Comparison of ENCODE assay signal across 18 mouse cellular contexts in genomic region chr3:122106920-122107319, GRCm38 (mm10).
DNase-seq lines count a peak whose midpoint lies in the region; ATAC-seq and TF ChIP-seq lines count a peak whose summit lies in the region.
"Had no signal": no experiment of that assay in that cellular context is flagged by ENCODE, and none has a peak within 500 bp of the region (broad histone marks: within the 10 kb centered on the region; RNA-seq: fewer than 3 reads in every experiment).

No protein-coding gene starts in this region.

- no peaks in the 10 kb centered on the region for H3K36me3 ChIP-seq in heart, embryonic 10.5 days
- no peaks in the 10 kb centered on the region for H3K36me3 ChIP-seq in lung, embryonic 14.5 days (ENCODE audit: insufficient read depth)
- no peaks in the 10 kb centered on the region for H3K36me3 ChIP-seq in liver, embryonic 14.5 days (replicated peaks; ENCODE audit: control insufficient read depth, insufficient read depth, low read depth)
- H3K36me3 ChIP-seq: hindbrain, embryonic 12.5 days had no signal

- no peaks in the 10 kb centered on the region for H3K9me3 ChIP-seq in heart, embryonic 10.5 days
- no peaks in the 10 kb centered on the region for H3K9me3 ChIP-seq in lung, embryonic 14.5 days (ENCODE audit: low read depth, low read length)
- H3K9me3 ChIP-seq in liver, embryonic 14.5 days (ENCODE audit: control insufficient read depth, low read length), result no peaks in the 10 kb centered on the region
- H3K9me3 ChIP-seq: hindbrain, embryonic 12.5 days; megakaryocyte, embryonic 14.5 days had no signal

- H3K4me2 ChIP-seq in lung, embryonic 14.5 days, result no peak overlapping the region
- H3K4me2 ChIP-seq in liver, embryonic 14.5 days (ENCODE audit: low read depth), result peak overlapping the region; percentile 59
- H3K4me2 ChIP-seq: hindbrain, embryonic 12.5 days had no signal

- ATAC-seq in lung, embryonic 14.5 days (ENCODE audit: insufficient read depth), result no peak
- ATAC-seq in liver, embryonic 14.5 days (ENCODE audit: insufficient read depth), result peak; percentile 40
- no peak for ATAC-seq in granulocyte monocyte progenitor cell, adult 5-6 weeks (replicated peaks; ENCODE audit: poor library complexity, severe bottlenecking)

- no peaks in the 10 kb centered on the region for H3K27me3 ChIP-seq in heart, embryonic 10.5 days (ENCODE audit: insufficient read depth, poor library complexity, severe bottlenecking)
- no peaks in the 10 kb centered on the region for H3K27me3 ChIP-seq in lung, embryonic 14.5 days (ENCODE audit: insufficient read depth, low read length)
- H3K27me3 ChIP-seq in liver, embryonic 14.5 days (ENCODE audit: control insufficient read depth, insufficient read depth, low read length), result no peaks in the 10 kb centered on the region
- H3K27me3 ChIP-seq: hindbrain, embryonic 12.5 days; megakaryocyte, embryonic 14.5 days had no signal

- no peak overlapping the region for H3K4me3 ChIP-seq in heart, embryonic 10.5 days
- H3K4me3 ChIP-seq in lung, embryonic 14.5 days (ENCODE audit: low read depth, low read length), result no peak overlapping the region
- no peak overlapping the region for H3K4me3 ChIP-seq in liver, embryonic 14.5 days (ENCODE audit: insufficient read depth in 1 of 2, low read depth in 2 of 2, low read length in 2 of 2)
- H3K4me3 ChIP-seq: hindbrain, embryonic 12.5 days; layer of hippocampus, adult 2 months; megakaryocyte, embryonic 14.5 days had no signal

- no peak overlapping the region for H3K9ac ChIP-seq in lung, embryonic 14.5 days
- no peak overlapping the region; the same call in 1 of the 2 replicates for H3K9ac ChIP-seq in liver, embryonic 14.5 days (replicated peaks)
- H3K9ac ChIP-seq: hindbrain, embryonic 12.5 days had no signal

- peak; percentile 46 for TF ChIP-seq EP300 in liver, embryonic 14.5 days (IDR thresholded peaks at IDR 0.05; ENCODE audit: low read depth)

- intact Hi-C loops in heart, postnatal 25 days (cut with DNase I), result loop anchor here (1.0 kb wide), 1 partner anchor 13 kb away; no protein-coding TSS in a partner anchor
- intact Hi-C loops in left cerebral cortex, postnatal 25 days (cut with DNase I), result no loop called here

- TF ChIP-seq CTCF in lung, embryonic 14.5 days (IDR thresholded peaks at IDR 0.05; ENCODE audit: low read depth), result no peak
- no peak for TF ChIP-seq CTCF in liver, embryonic 14.5 days (IDR thresholded peaks at IDR 0.05; ENCODE audit: low read depth)

- DNase-seq in heart, embryonic 10.5 days (ENCODE audit: low spot score), result no peak
- no peak for DNase-seq in heart, postnatal 25 days (ENCODE audit: low spot score)
- DNase-seq in lung, embryonic 14.5 days, result peak; percentile 29
- no peak for DNase-seq in lung, adult 18-20 months
- peak; percentile 41 to 56 (median 54) for DNase-seq in liver, embryonic 14.5 days (ENCODE audit: low read depth in 3 of 3, low spot score in 3 of 3)
- no peak for DNase-seq in left cerebral cortex, adult 18-20 months (ENCODE audit: low spot score in 2 of 2)
- DNase-seq in left cerebral cortex, postnatal 25 days (ENCODE audit: low spot score in 2 of 2), result no peak
- DNase-seq: adrenal gland, postnatal 36 days; B cell, adult 2 months; cerebellum, adult 11 months; gastrocnemius, postnatal 14 days; kidney, adult 8-10 months; retina, postnatal 1 day; spleen, adult 18-20 months had no signal

- WGBS in heart, embryonic 10.5 days, result 61% methylated on average over 8 of the region's 8 CpGs
- WGBS in lung, embryonic 14.5 days, result 50% methylated on average over 8 of the region's 8 CpGs
- 10% methylated on average over 8 of the region's 8 CpGs for WGBS in liver, embryonic 14.5 days (ENCODE audit: insufficient replicate concordance)

- peaks cover 66% of the 10 kb centered on the region for H3K4me1 ChIP-seq in heart, embryonic 10.5 days
- H3K4me1 ChIP-seq in lung, embryonic 14.5 days (ENCODE audit: insufficient read depth), result peaks cover 16% of the 10 kb centered on the region
- peaks cover 33 to 44% of the 10 kb centered on the region in 2 experiments for H3K4me1 ChIP-seq in liver, embryonic 14.5 days (replicated peaks; ENCODE audit: control insufficient read depth in 2 of 2, insufficient read depth in 2 of 2, low read length in 1 of 2)

- peak overlapping the region; percentile 24; the same call in 1 of the 2 replicates for H3K27ac ChIP-seq in heart, embryonic 10.5 days
- H3K27ac ChIP-seq in lung, embryonic 14.5 days (ENCODE audit: low read depth), result 0 out of 2 replicates have a peak overlapping the region, but pooled peaks have one; percentile 6
- no peak overlapping the region for H3K27ac ChIP-seq in liver, embryonic 14.5 days
- H3K27ac ChIP-seq: hindbrain, embryonic 12.5 days; layer of hippocampus, adult 2 months had no signal

Comparison
In these comparisons a context has a peak if more than half of its experiments do, and no peak if none do; other contexts are left out.
1. DNase-seq: peak in lung, embryonic 14.5 days (single experiment) and liver, embryonic 14.5 days (3 of 3); none in heart, embryonic 10.5 days (single experiment), heart, postnatal 25 days (single experiment), lung, adult 18-20 months (0 of 2), left cerebral cortex, adult 18-20 months (0 of 2) and left cerebral cortex, postnatal 25 days (0 of 2).